ENCODE assay signal across 22 mouse cellular contexts in genomic region chr12:40029201-40029600, GRCm38 (mm10). TPM values are rescaled to one million over a fixed set of nuclear protein-coding genes. Genes with fewer than 3 reads are reported as not detected.
A peak's percentile ranks its signal among the peaks of the same experiment; 100 is the strongest.
DNase-seq lines count a peak whose midpoint lies in the region; ATAC-seq lines count a peak whose summit lies in the region.
"Had no signal": no experiment of that assay in that cellular context is flagged by ENCODE, and none has a peak within 500 bp of the region (broad histone marks: within the 10 kb centered on the region; RNA-seq: fewer than 3 reads in every experiment).

No protein-coding gene starts in this region.

- DNase-seq in liver, embryonic 11.5 days (ENCODE audit: low spot score) = no peak
- DNase-seq in 3134 (ENCODE audit: extremely low read depth, insufficient read length, low spot score) (peak; percentile 31), 416B (ENCODE audit: low read depth) (peak; percentile 68)
- no peak for DNase-seq in spleen, adult 12 weeks (ENCODE audit: low spot score)
- no peak for DNase-seq in heart, adult 8-10 months (ENCODE audit: low spot score)
- DNase-seq: adrenal gland, adult 8-10 months; adrenal gland, postnatal 36 days; cerebellum, adult 11 months; cerebellum, adult 8-10 months; cerebellum, postnatal 14 days; embryo, embryonic 11 days; gastrocnemius, postnatal 10 days; heart, adult 2 months; heart, postnatal 36 days had no signal

- no peak overlapping the region for H3K4me3 ChIP-seq in liver, embryonic 15.5 days (replicated peaks)
- no peak overlapping the region for H3K4me3 ChIP-seq in liver, embryonic 11.5 days (ENCODE audit: low read depth, low read length)
- no peak overlapping the region for H3K4me3 ChIP-seq in brown adipose tissue, adult 24 weeks (ENCODE audit: insufficient read depth, low read depth, low read length)
- H3K4me3 ChIP-seq: embryonic facial prominence, embryonic 15.5 days; forebrain, embryonic 12.5 days; heart, adult 2 months; heart, embryonic 12.5 days; hindbrain, embryonic 15.5 days had no signal

- no peaks in the 10 kb centered on the region for H3K27me3 ChIP-seq in liver, embryonic 15.5 days
- H3K27me3 ChIP-seq in liver, embryonic 11.5 days (replicated peaks; ENCODE audit: control insufficient read depth, insufficient read depth, low read length) = no peaks in the 10 kb centered on the region
- H3K27me3 ChIP-seq: CH12.LX; embryonic facial prominence, embryonic 15.5 days; forebrain, embryonic 12.5 days; heart, embryonic 12.5 days; hindbrain, embryonic 15.5 days had no signal

- peaks cover 18% of the 10 kb centered on the region for H3K36me3 ChIP-seq in liver, embryonic 15.5 days (replicated peaks)
- no peaks in the 10 kb centered on the region; the same call in 1 of the 2 replicates for H3K36me3 ChIP-seq in liver, embryonic 11.5 days (ENCODE audit: control insufficient read depth, insufficient read depth, low read length)

- peak overlapping the region; percentile 53 for H3K27ac ChIP-seq in liver, embryonic 15.5 days (replicated peaks)
- H3K27ac ChIP-seq in liver, embryonic 11.5 days (ENCODE audit: low read depth, low read length) = no peak overlapping the region
- H3K27ac ChIP-seq in brown adipose tissue, adult 24 weeks (replicated peaks; ENCODE audit: low read depth, low read length) = peak overlapping the region; percentile 23
- H3K27ac ChIP-seq: embryonic facial prominence, embryonic 15.5 days; forebrain, embryonic 12.5 days; heart, adult 2 months; hindbrain, embryonic 15.5 days had no signal

- WGBS in liver, embryonic 15.5 days (ENCODE audit: insufficient replicate concordance) = 67% methylated on average over 4 of the region's 4 CpGs
- 71% methylated on average over 4 of the region's 4 CpGs for WGBS in liver, embryonic 11.5 days

- no peaks in the 10 kb centered on the region for H3K9me3 ChIP-seq in liver, embryonic 15.5 days (replicated peaks)
- H3K9me3 ChIP-seq in liver, embryonic 11.5 days (ENCODE audit: control insufficient read depth, low read length) = no peaks in the 10 kb centered on the region
- H3K9me3 ChIP-seq: embryonic facial prominence, embryonic 15.5 days; heart, embryonic 12.5 days; hindbrain, embryonic 15.5 days had no signal

- no peak for ATAC-seq in liver, embryonic 15.5 days (ENCODE audit: insufficient read depth)
- ATAC-seq in liver, embryonic 11.5 days (replicated peaks; ENCODE audit: low FRiP score) = no peak
- ATAC-seq: forebrain, embryonic 16.5 days had no signal

- H3K4me2 ChIP-seq in liver, embryonic 15.5 days = no peak overlapping the region; the same call in 1 of the 2 replicates
- H3K4me2 ChIP-seq in liver, embryonic 11.5 days = no peak overlapping the region
- H3K4me2 ChIP-seq: embryonic facial prominence, embryonic 15.5 days; forebrain, embryonic 12.5 days; heart, embryonic 12.5 days; hindbrain, embryonic 15.5 days had no signal

- H3K9ac ChIP-seq in liver, embryonic 15.5 days = no peak overlapping the region
- no peak overlapping the region for H3K9ac ChIP-seq in liver, embryonic 11.5 days (ENCODE audit: low read depth, low read length)
- H3K9ac ChIP-seq: embryonic facial prominence, embryonic 15.5 days; forebrain, embryonic 12.5 days; heart, embryonic 12.5 days; hindbrain, embryonic 15.5 days had no signal

- peaks cover 32% of the 10 kb centered on the region for H3K4me1 ChIP-seq in liver, embryonic 15.5 days (replicated peaks)
- peaks cover 9% of the 10 kb centered on the region for H3K4me1 ChIP-seq in liver, embryonic 11.5 days (replicated peaks; ENCODE audit: control insufficient read depth, insufficient read depth, low read length)
- peaks cover 6% of the 10 kb centered on the region; the same call in 1 of the 2 replicates for H3K4me1 ChIP-seq in brown adipose tissue, adult 24 weeks (ENCODE audit: control insufficient read depth, insufficient read depth, insufficient read length, low read length)
- H3K4me1 ChIP-seq: embryonic facial prominence, embryonic 15.5 days; heart, embryonic 12.5 days had no signal

RNA-seq across cellular contexts. Expression of gene Arl4a, which starts 8.6 kb away (rescaled TPM):
- 81.6 and 91.3 TPM in 2 replicates for polyA plus RNA-seq in liver, embryonic 15.5 days (2015; fragmentation: Nextera tagmentation; extraction: Ambion mirVana)
- polyA plus RNA-seq in liver, embryonic 11.5 days (2014; fragmentation: Nextera tagmentation; extraction: Ambion mirVana) = 44.9 and 45.3 TPM in 2 replicates
- polyA plus RNA-seq in brown adipose tissue, adult 24 weeks (2012; ENCODE audit: insufficient read depth, insufficient read length, missing spikeins) = 184 and 204 TPM in 2 replicates
- 10 to 100 TPM; 17.8 to 23.5 (median 18.6) TPM for total RNA-seq in heart, adult 8-10 months (2022)

Comparison
In these comparisons a context has a peak if more than half of its experiments do, and no peak if none do; other contexts are left out.
1. DNase-seq: peak in 3134 (single experiment) and 416B (single experiment); none in liver, embryonic 11.5 days (single experiment), spleen, adult 12 weeks (single experiment) and heart, adult 8-10 months (single experiment).